Mouse (Mus musculus) lung, postnatal 36 days (tissue): ENCODE measurements around the gene Mettl16.
"Not testable (repeated sequence)": the region's sequence is repeated elsewhere in the genome, so short reads cannot be mapped to it uniquely, and the experiment has no call there.

ENCODE experiments used
- DNase-seq: peaks from one replicate; pipeline ENCODE4 v3.0.0; 2022; ENCODE audit warnings: mixed read lengths

Gene Mettl16

GRCm38 (mm10) chr11:74800658-74801057 lies 30.0 kb downstream of the Mettl16 start:
- DNase-seq: no peak

- peak; percentile 44 for DNase-seq
Measured at GRCm38 (mm10) chr11:74804081-74804627, 33.5 kb downstream of the Mettl16 start.

GRCm38 (mm10) chr11:74807246-74807882 lies 36.7 kb downstream of the Mettl16 start:
- peak; percentile 48 for DNase-seq

- no peak for DNase-seq
Measured at GRCm38 (mm10) chr11:74808251-74808853, 37.7 kb downstream of the Mettl16 start.

- DNase-seq: no peak
Measured at GRCm38 (mm10) chr11:74810134-74810533, 39.5 kb downstream of the Mettl16 start.

- DNase-seq: not testable (repeated sequence)
Measured at GRCm38 (mm10) chr11:74811027-74811426, 40.4 kb downstream of the Mettl16 start.

GRCm38 (mm10) chr11:74811538-74811937 lies 40.9 kb downstream of the Mettl16 start:
- no peak for DNase-seq

- no peak for DNase-seq
Measured at GRCm38 (mm10) chr11:74815795-74816194, 45.2 kb downstream of the Mettl16 start.

- no peak for DNase-seq
Measured at GRCm38 (mm10) chr11:74820921-74821320, 50.3 kb downstream of the Mettl16 start.

GRCm38 (mm10) chr11:74821463-74821862 lies 50.8 kb downstream of the Mettl16 start:
- peak; percentile 57 for DNase-seq

GRCm38 (mm10) chr11:74822746-74823440 lies 52.3 kb downstream of the Mettl16 start:
- DNase-seq: no peak

GRCm38 (mm10) chr11:74826151-74826550 lies 55.5 kb downstream of the Mettl16 start:
- peak; percentile 64 for DNase-seq

GRCm38 (mm10) chr11:74826702-74827101 lies 56.1 kb downstream of the Mettl16 start:
- DNase-seq: no peak

GRCm38 (mm10) chr11:74827791-74828403 lies 57.3 kb downstream of the Mettl16 start:
- peak; percentile 47 for DNase-seq

- peak; percentile 44 for DNase-seq
Measured at GRCm38 (mm10) chr11:74828404-74828931, 57.8 kb downstream of the Mettl16 start.

GRCm38 (mm10) chr11:74828965-74829550 lies 58.4 kb downstream of the Mettl16 start:
- DNase-seq: no peak

GRCm38 (mm10) chr11:74829812-74830211 lies 59.2 kb downstream of the Mettl16 start:
- peak; percentile 93 for DNase-seq

GRCm38 (mm10) chr11:74830256-74831161 lies 59.9 kb downstream of the Mettl16 start, which contains the start of gene Mnt:
Mnt (plus strand) TSS chr11:74830920.
- DNase-seq: peak; percentile 100

GRCm38 (mm10) chr11:74831191-74831605 lies 60.6 kb downstream of the Mettl16 start:
- DNase-seq: peak; percentile 58

- DNase-seq: peak; percentile 99
Measured at GRCm38 (mm10) chr11:74831606-74832451, 61.2 kb downstream of the Mettl16 start.
